Mouse (Mus musculus): ENCODE data around the gene Gng13.

- TF ChIP-seq CTCF (IDR thresholded peaks at IDR 0.05; ENCODE audit: insufficient read depth, low read depth, low read length) = no peak
- no peak for TF ChIP-seq POLR2A (IDR thresholded peaks at IDR 0.05; ENCODE audit: insufficient read depth, low read depth, low read length)
These were observed 40.7 kb downstream of the Gng13 start for GRCm38 (mm10) chr17:25757691-25758090.

Data from olfactory bulb, adult 2 months (tissue).